Comparison of ENCODE assay signal across 18 mouse cellular contexts in the genomic region with DNA sequence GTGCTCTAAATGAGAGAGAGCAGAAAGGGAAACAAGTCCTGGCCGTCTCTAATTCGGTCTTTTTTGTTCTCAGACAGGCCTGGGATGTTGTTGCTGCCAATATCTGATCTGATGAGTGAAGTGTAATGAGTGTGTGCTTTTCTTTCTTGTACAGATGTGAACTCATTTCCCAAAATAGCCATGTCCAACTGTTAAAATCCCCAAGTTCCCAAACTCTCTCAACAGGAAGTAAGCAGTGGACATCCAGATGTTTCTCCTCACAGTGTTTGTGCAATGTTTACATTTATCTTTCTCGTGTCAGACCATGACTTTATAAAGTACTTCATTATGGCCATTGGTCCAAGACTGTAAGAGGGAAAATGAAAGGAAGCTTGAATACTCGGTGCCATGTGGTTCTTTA.
DNase-seq lines count a peak whose midpoint lies in the region; ATAC-seq and TF ChIP-seq lines count a peak whose summit lies in the region.
"Had no signal": no experiment of that assay in that cellular context is flagged by ENCODE, and none has a peak within 500 bp of the region (broad histone marks: within the 10 kb centered on the region; RNA-seq: fewer than 3 reads in every experiment).

No protein-coding gene starts in this region.

- H3K4me3 ChIP-seq in heart, embryonic 13.5 days = no peak overlapping the region
- H3K4me3 ChIP-seq in heart, adult 2 months = no peak overlapping the region
- no peak overlapping the region for H3K4me3 ChIP-seq in kidney, embryonic 14.5 days (ENCODE audit: low read length)
- no peak overlapping the region for H3K4me3 ChIP-seq in intestine, embryonic 16.5 days (ENCODE audit: low read length)
- no peak overlapping the region for H3K4me3 ChIP-seq in stomach, embryonic 15.5 days (replicated peaks)
- H3K4me3 ChIP-seq: embryonic facial prominence, embryonic 15.5 days; forebrain, embryonic 13.5 days; kidney, embryonic 15.5 days; megakaryocyte, embryonic 14.5 days had no signal

- 40% methylated on average over 4 of the region's 4 CpGs for WGBS in heart, embryonic 13.5 days
- 40% methylated on average over 4 of the region's 4 CpGs for WGBS in heart, adult 2 months
- WGBS in kidney, embryonic 14.5 days = 56% methylated on average over 4 of the region's 4 CpGs
- WGBS in intestine, embryonic 16.5 days = 54% methylated on average over 4 of the region's 4 CpGs
- WGBS in stomach, embryonic 15.5 days = 35% methylated on average over 4 of the region's 4 CpGs

- H3K79me2 ChIP-seq in heart, adult 2 months (replicated peaks; ENCODE audit: control insufficient read depth, insufficient read depth, low read length) = no peaks in the 10 kb centered on the region

- intact Hi-C loops in heart, adult 2 months (cut with DNase I) = no loop called here

- no peaks in the 10 kb centered on the region for H3K36me3 ChIP-seq in heart, embryonic 13.5 days
- no peaks in the 10 kb centered on the region for H3K36me3 ChIP-seq in heart, adult 2 months (ENCODE audit: control insufficient read depth, insufficient read depth, low read length)
- no peaks in the 10 kb centered on the region for H3K36me3 ChIP-seq in kidney, embryonic 14.5 days (ENCODE audit: control insufficient read depth, insufficient read depth, low read length)
- H3K36me3 ChIP-seq in intestine, embryonic 16.5 days (ENCODE audit: control insufficient read depth, insufficient read depth, low read length) = no peaks in the 10 kb centered on the region
- H3K36me3 ChIP-seq in stomach, embryonic 15.5 days = no peaks in the 10 kb centered on the region
- H3K36me3 ChIP-seq: embryonic facial prominence, embryonic 15.5 days; kidney, embryonic 15.5 days had no signal

- no peak for TF ChIP-seq EP300 in heart, adult 2 months (IDR thresholded peaks at IDR 0.05; ENCODE audit: insufficient read depth, low read depth, low read length)

- H3K4me2 ChIP-seq in heart, embryonic 13.5 days = no peak overlapping the region
- H3K4me2 ChIP-seq in kidney, embryonic 14.5 days (replicated peaks; ENCODE audit: low read depth, low read length) = no peak overlapping the region
- no peak overlapping the region for H3K4me2 ChIP-seq in intestine, embryonic 16.5 days (ENCODE audit: low read depth, low read length)
- no peak overlapping the region for H3K4me2 ChIP-seq in stomach, embryonic 15.5 days
- H3K4me2 ChIP-seq: embryonic facial prominence, embryonic 15.5 days; forebrain, embryonic 13.5 days; hindbrain, embryonic 14.5 days; kidney, embryonic 15.5 days had no signal

- no peak for TF ChIP-seq POLR2A in heart, adult 2 months (IDR thresholded peaks at IDR 0.05; ENCODE audit: insufficient read depth, low read depth, low read length)

- no peak for TF ChIP-seq CTCF in heart, adult 2 months (IDR thresholded peaks at IDR 0.05)

- H3K9me3 ChIP-seq in heart, embryonic 13.5 days = no peaks in the 10 kb centered on the region
- H3K9me3 ChIP-seq in kidney, embryonic 14.5 days (ENCODE audit: control insufficient read depth, low read length) = no peaks in the 10 kb centered on the region
- H3K9me3 ChIP-seq in intestine, embryonic 16.5 days (ENCODE audit: control insufficient read depth, low read length) = no peaks in the 10 kb centered on the region
- no peaks in the 10 kb centered on the region for H3K9me3 ChIP-seq in stomach, embryonic 15.5 days
- H3K9me3 ChIP-seq: embryonic facial prominence, embryonic 15.5 days; forebrain, embryonic 13.5 days; kidney, embryonic 15.5 days had no signal

- H3K4me1 ChIP-seq in heart, embryonic 13.5 days = peaks cover 7% of the 10 kb centered on the region; the same call in 1 of the 2 replicates
- H3K4me1 ChIP-seq in heart, adult 2 months (ENCODE audit: control insufficient read depth, insufficient read depth, low read length) = no peaks in the 10 kb centered on the region; the same call in 1 of the 2 replicates
- H3K4me1 ChIP-seq in kidney, embryonic 14.5 days (ENCODE audit: control insufficient read depth, insufficient read depth, low read length) = no peaks in the 10 kb centered on the region
- H3K4me1 ChIP-seq in intestine, embryonic 16.5 days (ENCODE audit: control insufficient read depth, insufficient read depth, low read length) = no peaks in the 10 kb centered on the region
- H3K4me1 ChIP-seq in stomach, embryonic 15.5 days = no peaks in the 10 kb centered on the region; the same call in 1 of the 2 replicates
- H3K4me1 ChIP-seq: kidney, embryonic 15.5 days; megakaryocyte, embryonic 14.5 days had no signal

- H3K27ac ChIP-seq in heart, embryonic 13.5 days (replicated peaks) = 0 out of 2 replicates have a peak overlapping the region, but pooled peaks have one; percentile 37
- H3K27ac ChIP-seq in heart, adult 2 months = no peak overlapping the region
- H3K27ac ChIP-seq in kidney, embryonic 14.5 days (ENCODE audit: low read depth, low read length) = no peak overlapping the region
- no peak overlapping the region for H3K27ac ChIP-seq in intestine, embryonic 16.5 days (ENCODE audit: low read length)
- 0 out of 2 replicates have a peak overlapping the region, but pooled peaks have one; percentile 51 for H3K27ac ChIP-seq in stomach, embryonic 15.5 days
- H3K27ac ChIP-seq: embryonic facial prominence, embryonic 15.5 days; forebrain, embryonic 13.5 days; hindbrain, embryonic 14.5 days; kidney, embryonic 15.5 days; liver, embryonic 14.5 days had no signal

- H3K9ac ChIP-seq in heart, embryonic 13.5 days = no peak overlapping the region
- H3K9ac ChIP-seq in heart, adult 2 months (ENCODE audit: low read depth, low read length) = no peak overlapping the region
- no peak overlapping the region for H3K9ac ChIP-seq in kidney, embryonic 14.5 days (ENCODE audit: low read depth, low read length)
- H3K9ac ChIP-seq in intestine, embryonic 16.5 days (ENCODE audit: low read depth, low read length) = no peak overlapping the region
- H3K9ac ChIP-seq in stomach, embryonic 15.5 days = no peak overlapping the region
- H3K9ac ChIP-seq: embryonic facial prominence, embryonic 15.5 days; forebrain, embryonic 13.5 days; hindbrain, embryonic 14.5 days; kidney, embryonic 15.5 days; liver, embryonic 14.5 days had no signal

- no peaks in the 10 kb centered on the region for H3K27me3 ChIP-seq in heart, embryonic 13.5 days (replicated peaks)
- no peaks in the 10 kb centered on the region for H3K27me3 ChIP-seq in heart, adult 2 months (ENCODE audit: control insufficient read depth, insufficient read depth, low read length)
- no peaks in the 10 kb centered on the region for H3K27me3 ChIP-seq in kidney, embryonic 14.5 days (ENCODE audit: control insufficient read depth, insufficient read depth, low read length)
- H3K27me3 ChIP-seq in intestine, embryonic 16.5 days (replicated peaks; ENCODE audit: control insufficient read depth, insufficient read depth, low read length) = no peaks in the 10 kb centered on the region
- H3K27me3 ChIP-seq in stomach, embryonic 15.5 days (replicated peaks) = no peaks in the 10 kb centered on the region
- H3K27me3 ChIP-seq: embryonic facial prominence, embryonic 15.5 days; forebrain, embryonic 13.5 days; kidney, embryonic 15.5 days; megakaryocyte, embryonic 14.5 days had no signal

- no peak for DNase-seq in heart, adult 2 months
- peak; percentile 34 for DNase-seq in kidney, postnatal 14 days
- no peak for DNase-seq in embryo, embryonic 9.5 days (ENCODE audit: extremely low spot score)
- DNase-seq: adrenal gland, adult 8-10 months; cerebellum, adult 2 months; layer of hippocampus, adult 9-11 months; right cerebral cortex, postnatal 14 days had no signal

- no peak for ATAC-seq in heart, embryonic 13.5 days (ENCODE audit: extremely low read depth, insufficient number of reproducible peaks, low FRiP score, low TSS enrichment)
- no peak for ATAC-seq in kidney, embryonic 14.5 days (ENCODE audit: low FRiP score, low TSS enrichment)
- ATAC-seq in intestine, embryonic 16.5 days = peak; percentile 28; the same call in 1 of the 2 replicates
- peak; percentile 35; the same call in 1 of the 2 replicates for ATAC-seq in stomach, embryonic 15.5 days (ENCODE audit: insufficient read depth, low FRiP score, low read depth)
- ATAC-seq: forebrain, embryonic 13.5 days; midbrain, embryonic 16.5 days had no signal

Comparison
In these comparisons a context has a peak if more than half of its experiments do, and no peak if none do; other contexts are left out.
1. H3K27ac ChIP-seq: peak in heart, embryonic 13.5 days (single experiment) and stomach, embryonic 15.5 days (single experiment); none in heart, adult 2 months (single experiment), kidney, embryonic 14.5 days (single experiment) and intestine, embryonic 16.5 days (single experiment).
2. ATAC-seq: peak in intestine, embryonic 16.5 days (single experiment) and stomach, embryonic 15.5 days (single experiment); none in heart, embryonic 13.5 days (single experiment) and kidney, embryonic 14.5 days (single experiment).